In the genomic region with DNA sequence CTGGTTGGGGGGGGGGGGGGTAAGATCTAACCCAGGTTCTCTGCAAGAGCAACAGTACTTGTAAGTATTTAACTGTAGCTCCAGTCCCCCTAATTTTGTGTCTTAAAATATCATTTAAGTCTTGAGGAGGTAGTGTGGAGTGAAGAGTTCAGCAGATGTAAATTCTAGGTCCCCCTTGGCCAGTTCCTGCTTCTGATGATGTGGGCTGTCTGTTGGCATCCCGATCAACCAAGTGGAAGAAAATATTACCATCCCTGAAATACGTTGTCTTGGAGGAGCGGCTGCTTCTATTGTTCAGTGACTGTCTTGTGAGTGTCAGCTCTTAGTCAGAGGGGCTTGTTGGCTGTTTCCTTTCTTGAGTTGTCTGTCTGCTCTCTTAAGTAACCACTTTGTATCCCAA, we compare ENCODE assay signal across 8 mouse cellular contexts. TPM values are rescaled to one million over a fixed set of nuclear protein-coding genes. Genes with fewer than 3 reads are reported as not detected.
DNase-seq lines count a peak whose midpoint lies in the region; ATAC-seq and TF ChIP-seq lines count a peak whose summit lies in the region.

No protein-coding gene starts in this region.

- DNase-seq in heart, postnatal 4 days = no peak
- no peak for DNase-seq in hindbrain, postnatal 0 days (ENCODE audit: low spot score)
- no peak for DNase-seq in midbrain, postnatal 0 days (ENCODE audit: low spot score)
- DNase-seq in layer of hippocampus, adult 9-11 months = no peak
- DNase-seq in gastrocnemius, postnatal 4 days (ENCODE audit: low spot score in 2 of 2) = no peak

- no peaks in the 10 kb centered on the region for H3K9me3 ChIP-seq in heart, embryonic 14.5 days (ENCODE audit: control insufficient read depth, low read length)
- H3K9me3 ChIP-seq in embryonic facial prominence, embryonic 12.5 days = no peaks in the 10 kb centered on the region
- no peaks in the 10 kb centered on the region for H3K9me3 ChIP-seq in hindbrain, postnatal 0 days (ENCODE audit: low read length)
- no peaks in the 10 kb centered on the region for H3K9me3 ChIP-seq in midbrain, postnatal 0 days (ENCODE audit: low read length)

- TF ChIP-seq CTCF in hindbrain, postnatal 0 days (IDR thresholded peaks at IDR 0.05; ENCODE audit: low read depth) = no peak
- TF ChIP-seq CTCF in midbrain, postnatal 0 days (IDR thresholded peaks at IDR 0.05) = no peak

- H3K27ac ChIP-seq in heart, embryonic 14.5 days (replicated peaks in 1 of 2; ENCODE audit: control insufficient read depth in 1 of 2, insufficient read depth in 1 of 2, low read depth in 2 of 2, low read length in 2 of 2) = peak overlapping the region in 1 of 2 experiments; percentile 31; a peak in 1 of 4 replicates
- H3K27ac ChIP-seq in embryonic facial prominence, embryonic 12.5 days = no peak overlapping the region; the same call in 1 of the 2 replicates
- H3K27ac ChIP-seq in hindbrain, postnatal 0 days = no peak overlapping the region
- no peak overlapping the region for H3K27ac ChIP-seq in midbrain, postnatal 0 days (ENCODE audit: low read depth, low read length)

- H3K9ac ChIP-seq in heart, embryonic 14.5 days (ENCODE audit: low read length) = peak overlapping the region; percentile 99
- H3K9ac ChIP-seq in embryonic facial prominence, embryonic 12.5 days = peak overlapping the region; percentile 27; the same call in 1 of the 2 replicates
- H3K9ac ChIP-seq in hindbrain, postnatal 0 days (replicated peaks; ENCODE audit: low read length) = no peak overlapping the region
- peak overlapping the region; percentile 19; the same call in 1 of the 2 replicates for H3K9ac ChIP-seq in midbrain, postnatal 0 days (replicated peaks; ENCODE audit: low read length, poor library complexity, severe bottlenecking)

- no peak for ATAC-seq in heart, embryonic 14.5 days (ENCODE audit: insufficient number of reproducible peaks, insufficient read depth, low FRiP score, low read depth)
- ATAC-seq in embryonic facial prominence, embryonic 12.5 days (ENCODE audit: insufficient number of reproducible peaks, insufficient read depth, low FRiP score, low TSS enrichment) = no peak
- no peak for ATAC-seq in hindbrain, postnatal 0 days
- ATAC-seq in midbrain, postnatal 0 days (ENCODE audit: low FRiP score) = no peak
- no peak for ATAC-seq in megakaryocyte, adult 5-6 weeks (ENCODE audit: poor library complexity, severe bottlenecking)

- H3K4me1 ChIP-seq in heart, embryonic 14.5 days (ENCODE audit: control insufficient read depth in 2 of 2, insufficient read depth in 2 of 2, low read length in 2 of 2) = peaks cover 28 to 63% of the 10 kb centered on the region in 2 experiments
- H3K4me1 ChIP-seq in embryonic facial prominence, embryonic 12.5 days = peaks cover 61% of the 10 kb centered on the region
- H3K4me1 ChIP-seq in hindbrain, postnatal 0 days (ENCODE audit: insufficient read depth, low read length) = peaks cover 12% of the 10 kb centered on the region; the same call in 1 of the 2 replicates
- H3K4me1 ChIP-seq in midbrain, postnatal 0 days (ENCODE audit: insufficient read depth, low read length) = peaks cover 16% of the 10 kb centered on the region

- H3K36me3 ChIP-seq in heart, embryonic 14.5 days (ENCODE audit: control insufficient read depth, insufficient read depth, low read length) = no peaks in the 10 kb centered on the region
- 0 out of 2 replicates have a peak, but pooled peaks cover 6% of the 10 kb centered on the region for H3K36me3 ChIP-seq in embryonic facial prominence, embryonic 12.5 days
- no peaks in the 10 kb centered on the region for H3K36me3 ChIP-seq in hindbrain, postnatal 0 days (ENCODE audit: insufficient read depth, low read length)
- H3K36me3 ChIP-seq in midbrain, postnatal 0 days (ENCODE audit: insufficient read depth, low read length) = no peaks in the 10 kb centered on the region

- WGBS in heart, embryonic 14.5 days = 32% methylated on average over 3 of the region's 3 CpGs
- WGBS in embryonic facial prominence, embryonic 12.5 days = 54% methylated on average over 3 of the region's 3 CpGs
- 17% methylated on average over 3 of the region's 3 CpGs for WGBS in hindbrain, postnatal 0 days
- 13% methylated on average over 3 of the region's 3 CpGs for WGBS in midbrain, postnatal 0 days

- peak overlapping the region in 1 of 2 experiments; percentile 86; a peak in 2 of 4 replicates for H3K4me3 ChIP-seq in heart, embryonic 14.5 days (ENCODE audit: control insufficient read depth in 1 of 2, insufficient read depth in 1 of 2, low read depth in 1 of 2, low read length in 2 of 2)
- H3K4me3 ChIP-seq in embryonic facial prominence, embryonic 12.5 days = peak overlapping the region; percentile 87
- peak overlapping the region; percentile 86 for H3K4me3 ChIP-seq in hindbrain, postnatal 0 days (ENCODE audit: low read length)
- H3K4me3 ChIP-seq in midbrain, postnatal 0 days (ENCODE audit: low read depth, low read length) = peak overlapping the region; percentile 80; the same call in 1 of the 2 replicates

- no peaks in the 10 kb centered on the region for H3K27me3 ChIP-seq in heart, embryonic 14.5 days (ENCODE audit: control insufficient read depth, insufficient read depth, low read length)
- no peaks in the 10 kb centered on the region for H3K27me3 ChIP-seq in embryonic facial prominence, embryonic 12.5 days
- no peaks in the 10 kb centered on the region for H3K27me3 ChIP-seq in hindbrain, postnatal 0 days (ENCODE audit: insufficient read depth, low read length)
- no peaks in the 10 kb centered on the region for H3K27me3 ChIP-seq in midbrain, postnatal 0 days (ENCODE audit: insufficient read depth, low read length)

- peak overlapping the region; percentile 86 for H3K4me2 ChIP-seq in heart, embryonic 14.5 days (ENCODE audit: low read length)
- H3K4me2 ChIP-seq in embryonic facial prominence, embryonic 12.5 days (replicated peaks) = peak overlapping the region; percentile 84
- peak overlapping the region; percentile 88 for H3K4me2 ChIP-seq in hindbrain, postnatal 0 days (ENCODE audit: low read depth, low read length)
- H3K4me2 ChIP-seq in midbrain, postnatal 0 days (ENCODE audit: low read depth, low read length, poor library complexity, severe bottlenecking) = peak overlapping the region; percentile 94

RNA-seq across cellular contexts. Expression of a gene that starts 3.2 kb away (rescaled TPM):
- 358 and 372 TPM in 2 replicates for polyA plus RNA-seq in heart, embryonic 14.5 days (2014; fragmentation: Nextera tagmentation; extraction: Ambion mirVana)
- 100 to 1,000 TPM; 162 to 167 TPM for total RNA-seq in heart, postnatal 4 days (2021)
- 896 and 941 TPM in 2 replicates for polyA plus RNA-seq in embryonic facial prominence, embryonic 12.5 days (2016; fragmentation: Nextera tagmentation; extraction: Ambion mirVana)
- 180 and 194 TPM in 2 replicates for total RNA-seq in hindbrain, postnatal 0 days (2014; rRNA removed)
- polyA plus RNA-seq in hindbrain, postnatal 0 days (2015; fragmentation: Nextera tagmentation; extraction: Ambion mirVana) = 317 and 348 TPM in 2 replicates
- total RNA-seq in midbrain, postnatal 0 days (2014; rRNA removed) = 116 and 122 TPM in 2 replicates
- polyA plus RNA-seq in midbrain, postnatal 0 days (2015; fragmentation: Nextera tagmentation; extraction: Ambion mirVana) = 181 and 187 TPM in 2 replicates
- total RNA-seq in gastrocnemius, postnatal 4 days (2021) = 100 to 1,000 TPM; 194 to 214 TPM
- 14.5 and 19.5 TPM in 2 replicates for total RNA-seq in megakaryocyte, adult 5-6 weeks (2015)
- total RNA-seq in megakaryocyte, adult 5-6 weeks (2017) = 11.3 and 13.3 TPM in 2 replicates
